Mouse (Mus musculus) forebrain, postnatal 0 days (tissue): ENCODE measurements around the gene Acad12. TPM values are rescaled to one million over a fixed set of nuclear protein-coding genes. Genes with fewer than 3 reads are reported as not detected.
"Not testable (repeated sequence)": the region's sequence is repeated elsewhere in the genome, so short reads cannot be mapped to it uniquely, and the experiment has no call there.

Source experiments
- ATAC-seq: fragments of 200-750 bp; cut with Nextera tagmentation; 2 replicates; pipeline ENCODE4 v1.8.0; 2017; ENCODE audit warnings: mild to moderate bottlenecking, moderate library complexity
- DNase-seq: peaks from one replicate; pipeline ENCODE4 v3.0.0-alpha.2; 2015
- H3K27ac ChIP-seq: fragments of 300-500 bp; sonication (generic); 2 replicates; pipeline ENCODE4 v1.5.1; 2014; ENCODE audit warnings: low read depth, mild to moderate bottlenecking, antibody characterized with exemption, low read length, moderate library complexity, mixed read lengths
- H3K27me3 ChIP-seq: fragments of 300-500 bp; sonication (generic); 2 replicates; pipeline ENCODE4 v1.6.1; 2014; ENCODE audit warnings: mild to moderate bottlenecking, low read length, mixed read lengths; ENCODE audit not compliant: insufficient read depth
- H3K36me3 ChIP-seq: fragments of 300-500 bp; sonication (generic); 2 replicates; pipeline ENCODE4 v1.6.1; 2014; ENCODE audit warnings: mild to moderate bottlenecking, moderate library complexity; ENCODE audit not compliant: insufficient read depth
- H3K4me1 ChIP-seq: fragments of 300-500 bp; sonication (generic); 2 replicates; pipeline ENCODE4 v1.6.1; 2014; ENCODE audit warnings: antibody characterized with exemption; ENCODE audit not compliant: insufficient read depth
- H3K4me2 ChIP-seq: fragments of 300-500 bp; sonication (generic); 2 replicates; pipeline ENCODE4 v1.6.1; 2014; ENCODE audit warnings: low read depth, mild to moderate bottlenecking, moderate library complexity
- H3K4me3 ChIP-seq: fragments of 300-500 bp; sonication (generic); 2 replicates; pipeline ENCODE4 v1.5.1; 2014; ENCODE audit warnings: low read depth, low read length, mixed read lengths
- H3K9ac ChIP-seq: fragments of 300-500 bp; sonication (generic); 2 replicates; pipeline ENCODE4 v1.6.1; 2014; ENCODE audit warnings: mild to moderate bottlenecking
- H3K9me3 ChIP-seq: fragments of 300-500 bp; sonication (generic); 2 replicates; pipeline ENCODE4 v1.6.1; 2016; ENCODE audit warnings: low read length
- CTCF ChIP-seq: sonication (generic); IDR thresholded peaks from 2 replicates; pipeline ENCODE4 v1.5.1; 2016; ENCODE audit warnings: antibody characterized with exemption, control low read depth, low read depth
- WGBS: fragments of 180-500 bp; shearing (Covaris S2); extraction: QIAGEN DNeasy Blood & Tissue Kit; methylation state at CpG from one replicate; pipeline ENCODE4 v1.1.7; 2014; 5-methylcytosine and 5-hydroxymethylcytosine counted together
- polyA plus RNA-seq: library from polyadenylated mRNA; unstranded; fragments of >200 nt; fragmentation: Nextera tagmentation; extraction: Ambion mirVana; gene quantifications from 2 replicates; pipeline ENCODE4 v1.2.1, GENCODE M21; 2015
- total RNA-seq: library from RNA; depleted of rRNA; stranded (reverse); fragments of >200 nt; gene quantifications from 2 replicates; pipeline ENCODE4 v1.2.3, GENCODE M21; 2014

Acad12 gene
- total and polyA plus RNA-seq, 2 experiments from 2014 or later: 0.96 to 1.4 TPM

DNA sequence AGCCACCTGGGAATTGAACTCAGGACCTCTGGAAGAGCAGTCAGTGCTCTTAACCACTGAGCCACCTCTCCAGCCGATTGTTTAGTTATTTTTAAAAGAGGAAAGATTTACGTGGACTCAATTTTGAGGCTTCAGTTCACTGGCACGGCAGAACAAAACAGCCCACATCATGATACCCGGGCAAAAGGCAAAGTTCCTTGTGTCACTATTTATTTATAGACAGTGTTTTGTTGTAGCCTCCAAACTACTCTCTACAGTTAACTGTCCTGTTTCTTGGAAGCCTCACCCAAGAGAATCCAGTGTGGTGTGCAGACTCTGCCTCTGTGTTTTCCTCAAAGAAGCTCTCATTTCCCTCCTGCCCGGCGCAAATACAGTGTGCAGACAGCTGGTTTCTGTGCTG, 6.7 kb downstream of the Acad12 start:
- no peak for TF ChIP-seq CTCF
- no peak for DNase-seq
- Histone ChIP-seq H3K9me3 (no peaks in the 10 kb centered on the region), H3K4me1 (no peaks in the 10 kb centered on the region), H3K4me2 (no peak overlapping the region), H3K9ac (no peak overlapping the region), H3K36me3 (no peaks in the 10 kb centered on the region), H3K4me3 (no peak overlapping the region), H3K27ac (no peak overlapping the region), H3K27me3 (no peaks in the 10 kb centered on the region)
- WGBS: 88% methylated on average over 6 of the region's 6 CpGs
- ATAC-seq: no peak

DNA sequence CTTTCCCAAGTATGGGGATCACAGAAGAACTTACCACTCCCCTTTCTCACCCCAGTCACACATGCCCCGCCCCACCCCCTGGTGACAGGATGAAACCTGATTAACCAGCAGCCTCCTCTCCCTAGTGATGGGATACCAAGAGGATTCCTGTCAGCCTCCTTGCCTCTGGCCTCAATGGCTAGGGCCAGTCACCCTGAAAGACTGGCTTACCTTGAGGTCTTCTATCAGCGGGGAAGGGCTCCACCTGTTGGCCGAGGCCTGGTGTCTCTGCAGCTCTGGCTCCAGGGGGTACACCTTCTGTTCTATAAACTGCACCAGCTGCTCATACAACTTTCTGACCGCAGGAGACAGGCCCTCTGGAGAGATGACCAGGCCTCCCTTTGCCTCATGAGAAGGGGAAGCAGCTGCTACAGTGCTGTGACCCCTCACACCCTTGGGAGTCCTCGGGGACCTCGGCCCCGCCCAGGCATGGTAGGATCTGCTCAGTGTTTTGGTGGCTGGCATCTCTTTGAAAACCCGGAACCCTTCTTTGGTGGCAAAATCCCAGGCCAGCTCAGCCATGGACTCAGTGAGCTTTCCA, 9.1 kb downstream of the Acad12 start:
- not testable (repeated sequence) for H3K4me2 ChIP-seq, H3K9me3 ChIP-seq, ATAC-seq, H3K36me3 ChIP-seq, H3K27ac ChIP-seq, H3K9ac ChIP-seq, H3K4me1 ChIP-seq, H3K4me3 ChIP-seq, DNase-seq, H3K27me3 ChIP-seq
- WGBS: 49% methylated on average over 7 of the region's 8 CpGs

DNA sequence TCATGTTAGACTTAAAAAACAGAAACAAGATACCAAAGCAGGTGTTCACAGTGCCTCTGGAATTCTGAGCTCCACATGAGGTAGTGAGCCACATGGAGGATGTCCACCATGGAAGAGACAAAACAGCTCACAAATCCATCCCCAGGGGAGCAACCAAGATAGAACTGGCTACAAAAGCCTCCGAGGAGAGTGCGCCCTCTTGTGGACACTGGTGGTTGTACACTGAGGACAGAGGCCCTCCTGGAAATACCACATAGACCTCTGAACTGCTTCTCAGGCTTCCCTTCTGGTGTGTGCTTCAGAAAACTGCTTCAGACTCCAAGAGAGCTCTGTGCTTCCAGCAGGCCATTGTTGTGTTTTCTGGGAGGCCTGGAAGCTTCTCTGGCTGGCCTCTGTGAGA, 12.6 kb downstream of the Acad12 start:
- H3K4me2 ChIP-seq: no peak overlapping the region
- 2% methylated on average over 2 of the region's 2 CpGs for WGBS
- H3K9ac ChIP-seq: no peak overlapping the region
- H3K4me1 ChIP-seq: no peaks in the 10 kb centered on the region
- H3K27ac ChIP-seq: no peak overlapping the region
- H3K27me3 ChIP-seq: no peaks in the 10 kb centered on the region
- no peaks in the 10 kb centered on the region for H3K36me3 ChIP-seq
- ATAC-seq: no peak
- TF ChIP-seq CTCF: peak; percentile 77
- peak; percentile 45 for DNase-seq
- no peak overlapping the region for H3K4me3 ChIP-seq
- no peaks in the 10 kb centered on the region for H3K9me3 ChIP-seq

DNA sequence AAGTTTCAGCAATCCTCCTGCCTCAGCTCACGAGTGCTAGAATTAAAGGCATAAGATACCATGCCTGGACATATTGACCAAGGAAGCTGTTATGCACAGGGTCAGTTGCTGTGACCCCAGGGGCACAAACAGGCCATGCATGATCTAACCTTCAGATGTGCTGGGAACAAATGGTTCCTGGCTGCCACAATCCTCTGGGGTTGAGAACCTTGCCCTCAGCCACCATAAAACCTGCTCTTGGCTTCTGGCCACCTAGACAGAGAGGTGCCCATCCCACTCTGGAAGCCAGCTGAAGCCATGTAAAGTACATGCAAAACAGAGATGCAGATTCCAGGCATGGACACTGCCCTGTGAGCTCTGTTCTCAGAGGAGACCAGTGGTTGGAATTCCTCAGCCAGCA, 14.9 kb downstream of the Acad12 start:
- DNase-seq, H3K9ac ChIP-seq, ATAC-seq, H3K27ac ChIP-seq, H3K27me3 ChIP-seq, H3K9me3 ChIP-seq, H3K36me3 ChIP-seq, H3K4me2 ChIP-seq, H3K4me1 ChIP-seq, H3K4me3 ChIP-seq: not testable (repeated sequence)
- whole genome bisulfite sequencing: 94% methylated on average over 1 of the region's 1 CpGs

DNA sequence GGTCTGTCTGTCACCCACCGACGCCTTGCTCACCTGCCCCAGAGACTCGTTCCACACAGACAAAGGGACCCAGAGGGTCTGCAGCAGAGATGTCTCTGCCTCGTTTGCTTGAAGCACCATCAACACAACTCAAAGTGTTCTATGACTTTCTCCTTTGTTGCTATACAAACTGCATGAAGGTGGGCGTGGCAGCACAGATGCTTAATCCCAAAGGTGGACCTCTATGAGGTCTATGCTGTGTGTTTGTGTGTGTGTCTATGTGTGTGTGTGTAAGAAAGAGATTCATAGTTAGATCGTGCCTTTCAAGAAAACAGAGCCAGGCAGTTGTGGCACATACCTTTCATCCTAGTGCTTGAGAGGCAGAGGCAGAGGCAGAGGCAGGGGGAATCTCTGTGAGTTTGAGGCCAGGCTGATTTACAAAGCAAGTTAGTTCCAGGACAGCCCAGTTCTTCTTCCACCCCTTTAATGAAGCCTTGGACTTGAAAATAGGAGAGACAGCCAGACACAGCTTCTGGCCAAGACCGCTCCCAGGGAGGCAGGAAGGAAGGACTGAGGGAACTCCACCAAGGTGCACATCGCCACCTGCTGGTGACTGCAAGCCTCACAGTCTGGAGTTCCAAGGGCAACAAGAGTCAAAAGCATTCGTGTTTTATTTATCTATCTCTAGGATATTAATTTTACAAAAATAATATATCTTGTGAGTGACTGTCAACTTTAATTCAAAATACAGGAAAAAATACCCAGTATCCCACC, 17.0 kb downstream of the Acad12 start:
- peak; percentile 84 for DNase-seq
- peak; percentile 92 for TF ChIP-seq CTCF
- peak; percentile 71 for ATAC-seq
- Histone ChIP-seq H3K27me3 (no peaks in the 10 kb centered on the region), H3K9ac (no peak overlapping the region), H3K27ac (no peak overlapping the region), H3K4me2 (no peak overlapping the region), H3K4me1 (no peaks in the 10 kb centered on the region), H3K4me3 (no peak overlapping the region), H3K36me3 (no peaks in the 10 kb centered on the region), H3K9me3 (no peaks in the 10 kb centered on the region)
- 34% methylated on average over 9 of the region's 9 CpGs for WGBS

DNA sequence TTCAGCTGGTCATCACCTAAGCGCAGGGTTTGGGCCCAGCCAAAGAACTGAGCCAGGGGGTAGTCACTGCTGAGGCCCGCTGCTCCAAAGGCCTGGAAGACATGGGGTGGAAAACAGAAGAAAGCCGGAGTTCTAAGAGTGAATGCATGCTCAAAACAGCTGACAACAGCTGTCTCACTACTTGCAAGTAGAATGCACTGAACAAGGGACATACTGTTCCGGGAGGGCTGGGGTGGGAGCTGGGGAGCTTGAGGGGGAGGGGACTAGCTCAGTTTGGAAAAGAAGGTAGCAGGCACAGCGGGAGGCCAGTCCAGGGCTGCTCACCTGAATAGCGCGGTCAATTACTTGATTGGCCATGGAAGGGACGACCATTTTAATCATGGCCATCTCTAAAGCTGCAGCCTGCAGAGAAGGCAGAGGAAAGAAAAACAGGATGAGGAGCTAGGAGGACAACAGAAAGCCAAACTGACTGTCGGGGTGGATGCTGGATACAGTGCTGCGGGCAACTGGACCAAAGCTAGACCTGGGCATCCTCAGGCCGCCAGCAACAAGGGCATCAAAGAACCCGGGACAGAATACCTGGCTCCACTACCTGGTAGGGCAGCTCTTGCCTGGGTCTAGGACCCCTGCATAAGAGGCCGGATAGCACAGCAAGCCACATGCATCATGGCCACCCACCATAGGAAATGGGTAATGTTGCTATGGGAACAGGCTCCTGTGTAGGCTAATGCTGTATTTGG, 19.7 kb downstream of the Acad12 start:
- ATAC-seq: no peak
- Histone ChIP-seq H3K9ac (no peak overlapping the region), H3K4me1 (no peaks in the 10 kb centered on the region), H3K4me3 (no peak overlapping the region), H3K9me3 (no peaks in the 10 kb centered on the region), H3K27me3 (no peaks in the 10 kb centered on the region), H3K36me3 (no peaks in the 10 kb centered on the region), H3K4me2 (no peak overlapping the region), H3K27ac (no peak overlapping the region)
- no peak for TF ChIP-seq CTCF
- WGBS: 61% methylated on average over 13 of the region's 13 CpGs
- no peak for DNase-seq

DNA sequence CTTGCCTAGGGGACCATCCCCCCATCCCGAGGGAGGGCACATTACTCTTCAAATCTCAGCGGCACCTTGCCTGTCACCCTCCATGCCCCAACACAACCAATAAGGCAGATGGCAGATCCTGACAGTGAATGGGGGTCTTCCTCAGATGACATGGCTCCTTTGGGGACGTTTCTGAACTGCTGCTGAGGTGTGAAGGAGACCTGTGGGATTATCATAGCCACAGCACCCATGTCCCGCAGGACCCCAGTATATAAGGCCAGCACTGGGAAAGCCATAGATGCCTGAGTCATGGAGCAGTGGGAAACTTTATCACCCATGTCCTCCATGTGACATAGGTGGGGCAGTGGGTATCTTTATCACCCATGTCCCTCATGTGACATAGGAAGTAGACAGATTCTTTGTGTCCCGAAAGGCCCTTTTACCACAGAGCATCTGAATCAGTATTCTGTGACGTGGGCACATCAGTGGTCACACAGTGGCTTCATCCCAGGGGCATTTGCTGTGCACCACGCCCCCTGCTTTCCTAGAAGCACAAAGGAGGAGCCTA, 20.7 kb downstream of the Acad12 start:
- ATAC-seq (no peak), DNase-seq (no peak)
- TF ChIP-seq CTCF: no peak
- Histone ChIP-seq H3K9ac (no peak overlapping the region), H3K27me3 (no peaks in the 10 kb centered on the region), H3K36me3 (no peaks in the 10 kb centered on the region), H3K4me1 (no peaks in the 10 kb centered on the region), H3K9me3 (no peaks in the 10 kb centered on the region), H3K4me3 (no peak overlapping the region), H3K27ac (no peak overlapping the region), H3K4me2 (no peak overlapping the region)
- WGBS: 77% methylated on average over 7 of the region's 7 CpGs
